Mouse (Mus musculus) ES-Bruce4 (cell line): ENCODE results near the gene Zscan2.

Experiments used
- CTCF ChIP-seq: IDR thresholded peaks from one replicate; pipeline ENCODE4 v1.8.1; 2011; ENCODE audit warnings: low read depth, low read length
- POLR2A ChIP-seq: IDR thresholded peaks from one replicate; pipeline ENCODE4 v1.8.1; 2011; ENCODE audit warnings: low read length; ENCODE audit not compliant: insufficient read depth

- TF ChIP-seq CTCF (no peak), POLR2A (no peak)
Measured at GRCm38 (mm10) chr7:80917916-80918465, 57.3 kb downstream of the Zscan2 start.
